Mouse (Mus musculus): ENCODE data around the gene Dera.

Dera gene

GRCm38 (mm10) chr6:137806806-137807205 lies 52.5 kb downstream of the Dera start:
- DNase-seq (ENCODE audit: low read depth) = no peak

DNA sequence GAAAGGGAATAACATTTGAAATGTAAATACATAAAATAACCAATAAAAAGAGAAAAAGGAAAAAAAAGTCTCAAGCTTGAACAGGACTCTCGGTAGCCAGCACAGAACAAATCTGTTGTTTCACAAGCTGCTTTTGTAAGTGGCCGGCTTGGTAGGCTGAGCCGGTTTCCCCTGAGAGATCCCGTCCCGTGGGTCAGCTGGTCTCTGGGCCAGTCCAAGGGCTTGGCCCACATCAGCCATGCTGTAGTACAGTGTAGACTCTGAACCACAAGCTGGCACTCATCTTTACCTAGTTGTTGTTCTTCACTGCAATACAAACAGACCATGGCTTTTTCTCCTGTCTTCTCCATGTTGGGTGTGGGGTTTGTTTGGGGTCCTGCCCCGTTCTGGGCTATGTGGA lies 53.0 kb downstream of the Dera start:
- no peak for DNase-seq (ENCODE audit: low read depth)

- DNase-seq (ENCODE audit: low read depth) = no peak
Measured at GRCm38 (mm10) chr6:137808706-137809105, 54.4 kb downstream of the Dera start.

GRCm38 (mm10) chr6:137810136-137810535 lies 55.8 kb downstream of the Dera start:
- no peak for DNase-seq (ENCODE audit: low read depth)

GRCm38 (mm10) chr6:137814006-137814405 lies 59.7 kb downstream of the Dera start:
- no peak for DNase-seq (ENCODE audit: low read depth)

DNA sequence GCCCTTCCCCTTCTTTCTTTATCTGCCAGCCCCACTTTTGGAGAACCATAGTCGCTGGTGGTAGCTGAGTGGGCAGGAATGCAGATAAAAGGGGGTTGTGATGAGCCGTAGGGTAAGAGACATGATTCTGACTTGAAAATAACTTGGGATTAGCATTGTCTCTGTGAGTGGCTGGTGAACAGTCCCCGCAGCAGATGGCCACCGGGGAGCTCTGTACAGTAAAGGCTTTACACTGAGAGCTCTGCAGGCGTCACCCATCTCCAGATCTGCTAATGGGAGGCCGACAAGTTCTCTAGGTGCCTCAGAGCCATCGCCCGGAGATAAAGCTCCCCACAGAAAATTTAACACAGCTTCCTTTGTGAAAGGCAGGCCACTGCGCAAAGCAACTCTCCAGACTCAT lies 62.2 kb downstream of the Dera start:
- no peak for DNase-seq (ENCODE audit: low read depth)

GRCm38 (mm10) chr6:137822550-137822949 lies 68.2 kb downstream of the Dera start:
- no peak for DNase-seq (ENCODE audit: low read depth)

DNA sequence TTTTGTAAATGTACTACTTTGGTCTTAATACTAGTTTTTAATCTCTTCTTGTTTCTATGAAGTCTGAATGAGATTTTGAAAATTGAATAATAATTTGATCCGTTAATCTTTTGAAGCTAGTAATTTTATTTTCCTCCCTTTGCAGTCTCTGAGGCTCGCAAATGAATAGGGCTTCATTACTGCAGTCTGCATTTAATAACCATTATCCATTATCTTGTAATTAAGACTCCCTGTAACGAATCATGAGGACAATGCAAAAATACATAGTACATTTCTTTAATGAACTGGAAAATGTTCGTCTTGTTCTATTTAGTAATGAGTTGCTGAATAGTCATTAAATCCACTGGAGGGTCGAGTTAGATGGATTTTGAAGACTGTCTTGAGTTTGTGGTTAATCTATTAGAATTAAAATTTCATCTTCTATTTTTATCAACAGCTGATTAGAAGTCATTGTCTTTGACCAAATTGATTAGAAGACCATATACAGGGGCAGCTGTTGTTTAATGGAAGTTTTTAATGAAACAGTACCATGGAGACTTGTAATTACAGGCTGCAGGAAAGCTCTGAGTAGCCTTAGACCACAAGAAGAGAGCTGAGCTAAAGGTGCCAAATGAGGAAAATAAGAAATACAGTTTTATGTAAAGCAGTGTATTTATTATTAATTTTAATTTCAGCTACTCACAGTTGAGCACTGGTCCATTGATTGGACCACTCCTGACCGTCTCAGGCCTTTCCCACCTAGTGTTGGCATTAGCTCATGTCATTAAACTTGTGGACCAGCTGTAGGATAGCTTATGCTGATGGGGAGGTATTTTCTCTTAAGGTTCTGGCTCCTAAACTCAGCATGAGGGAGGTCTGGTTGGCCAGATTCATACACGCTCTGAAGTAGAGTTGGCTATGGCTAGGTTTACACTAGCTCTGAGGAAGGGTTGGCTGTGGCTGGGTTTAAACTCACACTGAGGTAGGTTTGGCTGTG lies 70.0 kb downstream of the Dera start:
- no peak for DNase-seq (ENCODE audit: low read depth)

DNA sequence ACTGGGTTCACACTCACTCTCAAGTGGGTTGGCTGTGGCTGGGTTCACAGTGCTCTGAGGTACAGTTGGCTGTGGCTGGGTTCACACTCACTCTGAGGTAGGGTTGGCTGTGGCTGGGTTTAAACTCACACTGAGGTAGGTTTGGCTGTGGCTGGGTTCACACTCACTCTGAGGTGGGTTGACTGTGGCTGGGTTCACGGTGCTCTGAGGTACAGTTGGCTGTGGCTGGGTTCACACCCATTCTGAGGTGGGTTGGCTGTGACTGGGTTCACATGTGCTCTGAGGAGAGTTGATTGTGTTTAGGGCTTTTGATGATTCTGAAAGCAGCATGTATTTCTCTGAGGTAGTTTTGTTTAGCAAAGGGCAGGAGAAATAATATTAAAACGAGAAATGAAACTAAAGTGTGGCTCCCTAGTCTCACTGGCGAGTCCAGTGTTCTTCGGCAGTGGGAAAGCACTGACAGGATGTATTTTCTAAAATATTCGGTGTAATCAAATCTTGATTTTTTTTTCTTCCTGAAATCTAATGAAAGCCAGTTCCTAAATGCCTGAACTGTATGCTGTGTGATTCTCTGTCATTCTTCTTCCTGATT lies 70.8 kb downstream of the Dera start:
- DNase-seq (ENCODE audit: low read depth) = no peak

GRCm38 (mm10) chr6:137829056-137829776 lies 74.9 kb downstream of the Dera start:
- no peak for DNase-seq (ENCODE audit: low read depth)

GRCm38 (mm10) chr6:137836799-137837198 lies 82.5 kb downstream of the Dera start:
- DNase-seq (ENCODE audit: low read depth) = no peak

- DNase-seq (ENCODE audit: low read depth) = no peak
Measured at GRCm38 (mm10) chr6:137843337-137843736, 89.0 kb downstream of the Dera start.

DNA sequence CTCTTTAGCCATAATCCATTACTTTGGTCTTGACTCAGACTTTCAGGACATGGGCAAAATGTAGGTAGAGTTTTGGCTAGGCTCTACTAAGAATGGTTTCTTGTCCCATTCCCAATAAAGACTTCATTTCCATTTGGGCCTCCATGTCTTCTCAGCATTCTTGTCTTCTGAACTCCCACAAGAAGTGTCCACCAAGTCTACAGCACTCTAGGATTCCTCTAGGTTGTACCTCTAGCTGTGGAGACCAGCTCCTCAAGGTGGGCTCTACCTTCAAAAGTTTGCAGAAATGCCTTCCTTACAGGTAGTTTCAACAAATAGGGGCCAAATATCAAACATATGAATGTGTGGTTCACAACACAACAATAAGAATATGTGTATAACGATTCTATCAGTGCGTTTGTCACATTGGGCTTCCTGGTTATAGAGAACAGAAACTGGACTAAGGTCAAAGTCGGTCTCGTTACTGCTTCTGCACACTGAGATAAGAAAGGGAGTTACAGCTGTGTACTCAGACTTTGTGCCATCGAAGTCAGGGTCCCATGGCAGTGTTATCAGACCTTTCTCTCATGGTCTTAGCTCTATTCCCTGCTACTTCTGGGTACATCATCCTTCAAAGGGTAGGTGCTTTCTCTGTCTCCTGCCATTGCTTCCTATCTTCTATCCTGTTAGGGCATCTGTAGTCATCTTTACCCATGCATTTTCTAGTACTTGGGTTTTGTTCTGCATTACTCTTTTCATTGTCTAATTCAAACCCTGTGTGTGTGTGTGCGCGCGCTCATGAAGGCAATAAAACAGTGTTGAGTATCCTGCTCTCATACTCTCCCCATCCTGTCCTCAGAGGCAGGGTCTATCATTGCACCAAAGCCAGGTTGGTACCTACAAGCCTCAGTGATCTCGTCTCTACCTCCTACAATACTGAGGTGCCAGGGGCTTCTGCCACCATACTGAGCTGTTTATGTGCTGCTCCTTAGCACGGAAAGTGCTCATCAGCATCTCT lies 103.2 kb downstream of the Dera start:
- DNase-seq (ENCODE audit: low read depth) = no peak

DNA sequence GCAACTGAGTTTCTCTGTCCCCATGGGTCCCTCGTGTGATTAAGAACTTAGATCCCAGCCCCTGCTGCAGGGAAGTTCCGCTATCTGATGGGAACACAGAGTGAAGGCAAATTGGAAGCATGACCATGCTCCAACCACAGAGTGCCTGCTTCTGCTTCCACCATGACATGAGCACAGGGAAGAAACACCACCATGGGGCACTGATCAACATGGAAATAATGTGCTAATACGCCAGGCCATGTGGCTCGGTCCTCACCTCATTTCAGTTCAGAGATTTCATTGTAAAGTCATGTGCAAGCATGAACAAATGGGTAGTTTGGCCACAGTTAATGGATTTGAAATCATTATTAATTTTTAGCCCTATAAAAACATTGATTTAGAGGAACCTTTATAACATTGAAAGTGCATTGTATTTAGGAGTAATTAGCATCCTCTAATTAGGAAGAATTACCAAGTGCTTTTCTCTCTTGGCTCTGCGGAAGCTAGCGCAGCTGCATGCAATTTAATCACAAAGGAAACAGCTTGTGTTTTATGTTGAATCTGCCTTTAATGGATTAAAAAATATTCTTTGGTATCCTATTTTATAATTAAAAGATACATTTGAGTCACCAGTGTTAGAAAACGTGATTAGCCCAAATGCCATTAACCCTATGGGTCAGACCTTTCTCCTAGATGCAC lies 115.7 kb downstream of the Dera start:
- DNase-seq (ENCODE audit: low read depth) = no peak

DNA sequence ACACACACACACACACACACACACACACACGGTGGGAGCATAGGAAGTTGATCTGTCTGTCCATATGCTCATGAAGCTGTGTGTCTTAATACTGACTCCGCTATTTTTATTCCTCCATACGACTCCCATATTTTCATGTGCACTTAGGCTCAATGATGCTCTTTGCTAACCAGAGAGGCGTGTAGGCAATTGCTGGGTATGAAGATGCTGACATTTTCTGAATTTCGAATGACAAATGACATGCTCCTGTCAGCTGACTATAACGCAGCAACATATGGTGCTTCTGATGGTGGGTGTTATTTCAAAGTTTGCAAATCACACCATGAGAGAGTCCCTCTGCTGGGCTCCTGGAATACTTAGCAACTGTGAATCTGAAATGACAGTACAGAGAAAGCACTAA lies 116.3 kb downstream of the Dera start:
- DNase-seq (ENCODE audit: low read depth) = no peak

DNA sequence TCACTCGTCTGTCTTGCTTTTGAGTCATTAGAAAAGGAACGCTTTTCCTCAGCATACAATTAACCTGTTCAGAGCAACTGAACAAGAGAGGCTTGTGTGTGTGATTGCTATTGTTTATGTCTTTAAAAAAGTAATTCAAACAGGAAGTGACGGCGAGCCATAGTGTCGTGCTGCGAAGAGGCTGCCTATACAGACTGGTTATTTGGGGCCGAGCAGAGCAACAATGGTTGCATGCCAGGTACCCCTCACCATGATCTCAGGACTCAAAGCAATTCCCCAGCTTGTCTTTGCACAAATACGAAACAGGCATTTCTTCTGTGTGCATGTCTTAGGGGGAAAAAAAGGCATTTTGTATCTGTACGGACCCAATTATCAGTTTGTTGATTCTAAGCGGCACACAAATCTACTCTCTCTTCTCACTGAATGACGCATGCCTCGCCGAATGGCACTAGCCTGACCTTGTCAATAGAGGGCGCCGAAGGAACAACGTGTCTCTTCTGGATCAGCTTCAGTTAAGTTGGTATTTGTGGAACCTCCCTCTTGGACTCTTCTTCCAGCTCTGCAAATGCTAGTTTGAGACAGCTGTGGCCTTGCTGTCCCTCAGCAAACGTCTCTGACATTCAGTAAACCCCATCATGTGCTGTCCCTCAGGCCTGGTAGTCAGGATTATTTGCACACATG lies 117.8 kb downstream of the Dera start:
- peak; percentile 49 for DNase-seq (ENCODE audit: low read depth)

- no peak for DNase-seq (ENCODE audit: low read depth)
Measured at GRCm38 (mm10) chr6:137874471-137875244, 120.3 kb downstream of the Dera start.

GRCm38 (mm10) chr6:137885644-137886043 lies 131.3 kb downstream of the Dera start:
- no peak for DNase-seq (ENCODE audit: low read depth)

- DNase-seq (ENCODE audit: low read depth) = no peak
Measured at GRCm38 (mm10) chr6:137886210-137886979, 132.0 kb downstream of the Dera start.
